Mouse (Mus musculus): ENCODE data around the gene Tmem50b. TPM values are rescaled to one million over a fixed set of nuclear protein-coding genes. Genes with fewer than 3 reads are reported as not detected.
"Not testable (repeated sequence)": the region's sequence is repeated elsewhere in the genome, so short reads cannot be mapped to it uniquely, and the experiment has no call there.

The Tmem50b gene
- polyA plus RNA-seq (2016; fragmentation: Nextera tagmentation; extraction: Ambion mirVana): 38.7 and 41.2 TPM in 2 replicates

DNA sequence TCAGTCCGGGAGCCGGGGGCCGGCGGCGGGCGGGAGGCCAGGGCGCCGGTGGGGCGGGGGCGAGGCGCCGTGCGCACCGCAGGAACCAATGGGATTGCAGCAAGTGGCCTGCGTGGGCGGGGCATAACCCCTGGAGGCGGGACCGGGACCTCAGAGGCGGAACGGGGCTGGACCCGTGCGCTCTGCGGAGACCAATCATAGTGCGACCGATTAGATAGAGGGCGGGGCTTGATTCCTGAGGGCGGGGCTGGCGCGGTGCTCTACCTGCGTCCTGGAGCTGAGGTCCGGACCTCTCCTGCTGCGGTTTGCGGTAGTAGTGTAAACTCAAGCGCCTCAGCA lies at the start of gene Tmem50b:
TSS of gene Tmem50b (minus strand) at position 129 of the 339 bp plus-strand sequence.
- Histone ChIP-seq H3K36me3 (replicated peaks) (no peaks in the 10 kb centered on the region), H3K9me3 (no peaks in the 10 kb centered on the region), H3K9ac (peak within 1 kb of the TSS; percentile 84), H3K4me1 (peaks cover 6% of the 10 kb centered on the region), H3K4me2 (peak within 1 kb of the TSS; percentile 88), H3K27ac (peak within 1 kb of the TSS; percentile 69), H3K4me3 (replicated peaks) (peak within 1 kb of the TSS; percentile 82), H3K27me3 (peaks cover 8% of the 10 kb centered on the region)
- ATAC-seq (ENCODE audit: low FRiP score): peak; percentile 100
- WGBS: under 1% methylated on average over 34 of the region's 34 CpGs

DNA sequence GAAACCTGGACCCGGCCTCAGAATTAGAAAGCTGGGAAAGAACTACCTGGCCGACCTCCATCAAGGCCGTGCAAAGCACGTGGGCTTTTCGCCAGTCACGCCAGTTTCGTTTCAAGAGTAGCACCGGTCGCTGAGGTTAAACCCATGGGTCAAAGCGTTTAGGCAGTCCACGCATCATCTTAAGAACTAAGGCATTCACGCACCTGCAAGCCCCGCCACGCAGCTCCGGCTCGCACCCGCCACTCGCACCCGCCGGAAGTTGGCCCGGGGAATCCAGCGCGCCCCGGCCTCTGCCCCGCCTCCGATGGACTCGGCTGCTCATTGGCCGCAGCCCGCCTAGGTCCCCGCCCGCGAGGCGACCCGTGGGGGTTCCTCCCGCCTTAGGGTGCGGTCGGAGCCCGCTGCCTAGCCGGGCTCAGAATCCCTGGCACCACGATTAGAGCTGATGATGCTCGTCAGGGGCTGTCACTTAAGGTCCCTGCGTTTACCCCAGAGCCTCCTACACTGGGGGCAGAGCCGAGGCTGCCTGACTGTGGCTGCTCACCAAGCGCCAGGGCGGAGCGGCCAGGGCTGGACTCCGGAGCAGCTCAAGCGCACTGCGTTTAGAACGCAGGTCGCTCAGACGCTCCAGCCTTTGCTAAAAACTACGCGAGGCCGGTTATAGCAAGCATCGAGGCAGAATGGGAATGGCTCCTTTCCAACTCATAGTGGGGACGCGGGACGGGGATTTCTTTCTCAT lies 49.2 kb upstream of the Tmem50b start, which contains the start of gene Gart:
TSS of gene Gart (minus strand) at position 272 of the 739 bp plus-strand sequence.
- peaks cover 19% of the 10 kb centered on the region for H3K4me1 ChIP-seq
- no peaks in the 10 kb centered on the region for H3K9me3 ChIP-seq
- under 1% methylated on average over 59 of the region's 59 CpGs for WGBS
- H3K36me3 ChIP-seq (replicated peaks): peaks cover 14% of the 10 kb centered on the region
- peak within 1 kb of the TSS; percentile 95 for H3K4me2 ChIP-seq
- peak within 1 kb of the TSS; percentile 98 for H3K27ac ChIP-seq
- H3K4me3 ChIP-seq (replicated peaks): peak within 1 kb of the TSS; percentile 80
- no peaks in the 10 kb centered on the region for H3K27me3 ChIP-seq
- ATAC-seq (ENCODE audit: low FRiP score): peak; percentile 90
- peak within 1 kb of the TSS; percentile 87 for H3K9ac ChIP-seq

DNA sequence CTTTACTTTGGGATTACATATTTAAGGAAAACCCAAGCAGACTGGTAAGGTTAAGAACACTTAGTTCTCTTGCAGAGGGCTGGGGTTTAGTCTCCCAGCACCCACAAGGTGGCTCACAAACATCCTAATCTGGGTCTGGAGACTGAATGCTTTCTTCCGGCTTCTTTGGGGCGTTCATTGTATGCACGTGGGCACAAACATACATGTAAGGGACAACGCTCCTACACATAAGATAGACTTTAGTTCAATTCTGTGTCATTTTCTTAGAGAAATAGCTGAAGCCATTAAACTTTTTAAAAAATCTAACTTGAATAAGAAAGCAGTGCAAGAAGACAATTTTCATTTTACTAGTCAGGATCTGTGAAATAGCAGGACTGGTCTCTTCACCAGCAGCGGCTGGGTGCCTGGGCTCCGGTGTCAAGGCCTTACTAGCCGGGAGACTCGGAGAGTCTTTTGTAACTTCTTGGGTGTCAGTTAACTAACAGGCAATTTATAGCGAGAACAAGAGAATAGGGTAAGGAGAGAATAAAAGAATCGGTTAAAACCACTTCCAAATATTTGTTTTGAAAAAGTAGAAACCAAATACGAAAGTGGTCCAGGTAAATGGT lies 48.5 kb upstream of the Tmem50b start:
- Histone ChIP-seq H3K4me2 (peak overlapping the region; percentile 95), H3K27me3 (no peaks in the 10 kb centered on the region), H3K4me3 (replicated peaks) (peak overlapping the region; percentile 80), H3K4me1 (peaks cover 19% of the 10 kb centered on the region), H3K9me3 (no peaks in the 10 kb centered on the region), H3K36me3 (replicated peaks) (peaks cover 19% of the 10 kb centered on the region), H3K9ac (peak overlapping the region; percentile 75), H3K27ac (peak overlapping the region; percentile 98)
- under 1% methylated on average over 11 of the region's 11 CpGs for WGBS
- no peak for ATAC-seq (ENCODE audit: low FRiP score)

DNA sequence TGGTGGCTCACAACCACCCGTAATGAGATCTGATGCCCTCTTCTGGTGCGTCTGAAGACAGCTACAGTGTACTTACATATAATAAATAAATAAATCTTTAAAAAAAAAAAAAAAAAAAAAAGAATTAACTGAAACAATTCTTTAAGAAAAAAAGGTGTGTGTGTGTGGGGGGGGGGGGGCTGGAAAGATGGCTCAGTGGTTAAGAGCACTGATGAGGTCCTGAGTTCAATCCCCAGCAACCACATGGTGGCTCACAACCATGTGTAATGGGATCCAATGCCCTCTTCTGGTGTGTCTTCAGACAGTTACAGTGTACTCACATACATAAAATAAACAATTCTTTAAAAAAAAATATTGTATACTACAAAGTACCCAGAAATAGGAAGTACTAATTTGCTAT lies 47.8 kb upstream of the Tmem50b start:
- not testable (repeated sequence) for H3K4me3 ChIP-seq (replicated peaks); H3K4me2 ChIP-seq; H3K9ac ChIP-seq; ATAC-seq (ENCODE audit: low FRiP score); H3K27ac ChIP-seq; H3K27me3 ChIP-seq; H3K9me3 ChIP-seq
- WGBS: 67% methylated on average over 1 of the region's 2 CpGs
- H3K36me3 ChIP-seq (replicated peaks): peaks cover 26% of the 10 kb centered on the region
- peaks cover 19% of the 10 kb centered on the region for H3K4me1 ChIP-seq

DNA sequence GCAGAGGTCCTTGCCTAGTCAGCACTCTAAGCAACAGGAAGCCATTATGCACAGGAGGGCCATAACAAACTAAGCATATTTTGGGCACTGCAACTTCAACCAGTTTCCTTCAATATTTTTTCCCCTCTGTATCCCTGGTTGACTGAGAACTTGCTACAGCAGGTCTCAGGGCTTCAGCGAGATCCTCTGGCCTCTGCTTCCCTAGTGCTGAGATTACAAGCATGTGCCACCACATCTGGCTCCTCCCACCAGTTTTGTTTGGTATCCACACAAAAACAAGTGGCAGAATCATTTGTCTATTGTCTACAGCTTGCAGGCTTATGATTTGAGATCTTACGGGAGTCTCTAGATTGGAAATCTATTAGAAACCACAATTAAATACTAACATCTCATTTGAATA lies 47.3 kb upstream of the Tmem50b start:
- no peak overlapping the region for H3K4me2 ChIP-seq
- H3K27me3 ChIP-seq: no peaks in the 10 kb centered on the region
- WGBS: 83% methylated on average over 2 of the region's 2 CpGs
- H3K4me1 ChIP-seq: peaks cover 16% of the 10 kb centered on the region
- H3K36me3 ChIP-seq (replicated peaks): peaks cover 31% of the 10 kb centered on the region
- H3K27ac ChIP-seq: no peak overlapping the region
- H3K9ac ChIP-seq: no peak overlapping the region
- no peaks in the 10 kb centered on the region for H3K9me3 ChIP-seq
- ATAC-seq (ENCODE audit: low FRiP score): no peak
- no peak overlapping the region for H3K4me3 ChIP-seq (replicated peaks)

DNA sequence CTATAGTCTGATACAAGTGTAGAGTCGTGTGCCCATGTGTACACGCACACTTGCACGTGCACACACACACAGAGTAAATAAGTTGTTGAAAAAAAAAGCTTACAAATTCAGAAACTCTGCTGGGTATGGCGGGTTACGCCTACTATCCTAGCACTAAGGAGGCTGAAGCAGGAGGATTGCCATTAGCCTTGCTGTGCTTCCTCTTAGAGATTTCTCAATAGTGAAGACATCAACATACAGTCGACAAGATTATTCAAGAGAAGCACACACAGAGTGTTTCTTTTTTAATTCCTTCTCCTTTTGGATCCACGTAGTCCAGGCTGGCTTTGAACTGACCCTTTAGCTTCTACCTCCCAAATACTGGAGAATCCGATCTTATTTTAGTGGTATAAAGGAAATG lies 42.6 kb upstream of the Tmem50b start:
- H3K27ac ChIP-seq: no peak overlapping the region
- no peaks in the 10 kb centered on the region for H3K9me3 ChIP-seq
- H3K4me3 ChIP-seq (replicated peaks): no peak overlapping the region
- H3K36me3 ChIP-seq (replicated peaks): peaks cover 75% of the 10 kb centered on the region
- no peak overlapping the region for H3K4me2 ChIP-seq
- H3K4me1 ChIP-seq: 0 out of 2 replicates have a peak, but pooled peaks cover 4% of the 10 kb centered on the region
- 98% methylated on average over 8 of the region's 8 CpGs for WGBS
- no peak for ATAC-seq (ENCODE audit: low FRiP score)
- no peak overlapping the region for H3K9ac ChIP-seq
- no peaks in the 10 kb centered on the region for H3K27me3 ChIP-seq

DNA sequence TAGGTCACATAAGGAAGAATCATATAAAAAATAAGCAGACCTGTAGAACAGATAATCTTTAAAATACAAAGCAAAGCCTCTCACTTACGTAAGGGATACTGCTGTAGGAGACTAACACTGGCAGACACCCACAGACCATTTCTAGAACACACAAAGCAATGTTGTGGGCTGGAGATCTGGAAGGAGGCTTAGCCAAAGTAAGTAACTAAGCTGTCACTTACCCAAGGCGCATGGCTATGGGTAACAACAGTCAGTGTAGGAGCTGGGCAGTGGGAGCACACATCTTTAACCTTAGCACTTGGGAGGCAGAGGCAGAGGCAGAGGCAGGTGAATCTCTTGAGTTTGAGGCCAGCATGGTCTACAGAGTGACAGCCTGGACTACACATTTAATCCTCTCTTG lies 42.0 kb upstream of the Tmem50b start:
- Histone ChIP-seq H3K9ac (no peak overlapping the region), H3K27ac (no peak overlapping the region), H3K36me3 (replicated peaks) (peaks cover 79% of the 10 kb centered on the region), H3K4me1 (0 out of 2 replicates have a peak, but pooled peaks cover under 1% of the 10 kb centered on the region), H3K9me3 (no peaks in the 10 kb centered on the region), H3K27me3 (no peaks in the 10 kb centered on the region), H3K4me2 (no peak overlapping the region), H3K4me3 (replicated peaks) (no peak overlapping the region)
- 95% methylated on average over 2 of the region's 2 CpGs for WGBS
- no peak for ATAC-seq (ENCODE audit: low FRiP score)

DNA sequence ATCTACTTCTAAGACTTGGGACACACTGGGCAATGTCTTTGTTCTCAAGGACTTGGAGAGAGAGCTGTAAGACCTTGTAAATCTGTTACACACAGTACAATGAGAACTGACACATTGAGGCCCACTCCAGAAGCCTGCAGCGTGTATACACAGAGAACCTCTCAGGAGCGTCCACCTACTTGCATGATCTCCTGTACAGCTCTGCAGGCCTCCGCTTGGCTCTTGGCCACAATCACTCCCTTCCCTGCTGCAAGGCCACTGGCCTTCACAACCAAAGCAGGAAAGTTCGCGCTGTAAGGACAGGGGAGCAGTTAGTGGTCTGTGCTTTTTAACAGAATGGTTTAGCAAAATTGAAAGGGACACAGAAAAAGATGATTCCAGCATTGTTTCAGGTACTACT lies 41.6 kb upstream of the Tmem50b start:
- H3K27me3 ChIP-seq: no peaks in the 10 kb centered on the region
- no peak overlapping the region for H3K27ac ChIP-seq
- peaks cover 83% of the 10 kb centered on the region for H3K36me3 ChIP-seq (replicated peaks)
- no peak overlapping the region for H3K4me3 ChIP-seq (replicated peaks)
- H3K4me2 ChIP-seq: no peak overlapping the region
- ATAC-seq (ENCODE audit: low FRiP score): no peak
- H3K4me1 ChIP-seq: no peaks in the 10 kb centered on the region
- H3K9ac ChIP-seq: no peak overlapping the region
- 89% methylated on average over 5 of the region's 5 CpGs for WGBS
- H3K9me3 ChIP-seq: no peaks in the 10 kb centered on the region

DNA sequence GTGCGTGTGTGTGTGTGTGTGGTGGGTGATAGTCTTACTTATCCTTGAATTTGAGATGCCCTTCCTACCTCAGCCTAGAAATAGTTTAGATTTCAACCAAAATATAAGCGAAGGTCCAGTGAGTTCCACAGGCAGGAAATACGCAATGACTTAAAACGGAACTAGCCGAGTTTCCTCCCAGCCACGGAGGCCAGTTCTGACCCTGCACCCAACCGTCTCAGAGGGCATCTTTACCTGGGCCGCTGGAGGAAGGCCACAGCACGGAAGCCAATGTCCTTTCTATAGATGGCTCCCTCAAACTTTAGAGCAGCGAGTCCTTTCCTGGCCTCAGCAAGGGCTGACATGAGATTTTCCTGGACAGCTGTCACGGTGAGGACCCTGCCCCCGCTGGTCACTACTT lies 36.0 kb upstream of the Tmem50b start:
- H3K4me2 ChIP-seq: no peak overlapping the region
- no peaks in the 10 kb centered on the region for H3K4me1 ChIP-seq
- 90% methylated on average over 12 of the region's 12 CpGs for WGBS
- H3K9me3 ChIP-seq: no peaks in the 10 kb centered on the region
- H3K9ac ChIP-seq: no peak overlapping the region
- peaks cover 90% of the 10 kb centered on the region for H3K36me3 ChIP-seq (replicated peaks)
- H3K27ac ChIP-seq: no peak overlapping the region
- no peak overlapping the region for H3K4me3 ChIP-seq (replicated peaks)
- no peaks in the 10 kb centered on the region for H3K27me3 ChIP-seq
- no peak for ATAC-seq (ENCODE audit: low FRiP score)

DNA sequence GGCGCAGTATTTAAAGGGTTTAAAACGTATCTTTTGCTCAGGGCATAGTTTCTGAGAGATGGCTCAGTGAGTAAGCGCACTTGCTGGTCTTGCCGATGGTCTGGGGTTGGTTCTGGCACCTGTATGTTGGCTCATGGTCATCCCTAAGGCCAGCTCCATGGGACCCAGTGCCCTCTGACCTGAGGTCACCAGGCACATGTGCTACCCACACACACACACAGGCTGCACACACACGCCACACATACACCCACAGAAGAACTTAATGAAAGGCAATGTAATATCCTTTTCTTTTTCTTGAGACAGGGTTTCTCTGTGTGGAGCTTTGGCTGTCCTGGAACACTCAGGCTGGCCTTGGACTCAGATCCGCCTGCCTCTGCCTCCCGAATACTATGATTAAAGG lies 35.3 kb upstream of the Tmem50b start:
- Histone ChIP-seq H3K9ac (no peak overlapping the region), H3K27me3 (no peaks in the 10 kb centered on the region), H3K4me3 (replicated peaks) (no peak overlapping the region), H3K4me1 (no peaks in the 10 kb centered on the region), H3K36me3 (replicated peaks) (peaks cover 90% of the 10 kb centered on the region), H3K27ac (no peak overlapping the region), H3K4me2 (no peak overlapping the region), H3K9me3 (no peaks in the 10 kb centered on the region)
- ATAC-seq (ENCODE audit: low FRiP score): no peak
- 95% methylated on average over 7 of the region's 7 CpGs for WGBS

DNA sequence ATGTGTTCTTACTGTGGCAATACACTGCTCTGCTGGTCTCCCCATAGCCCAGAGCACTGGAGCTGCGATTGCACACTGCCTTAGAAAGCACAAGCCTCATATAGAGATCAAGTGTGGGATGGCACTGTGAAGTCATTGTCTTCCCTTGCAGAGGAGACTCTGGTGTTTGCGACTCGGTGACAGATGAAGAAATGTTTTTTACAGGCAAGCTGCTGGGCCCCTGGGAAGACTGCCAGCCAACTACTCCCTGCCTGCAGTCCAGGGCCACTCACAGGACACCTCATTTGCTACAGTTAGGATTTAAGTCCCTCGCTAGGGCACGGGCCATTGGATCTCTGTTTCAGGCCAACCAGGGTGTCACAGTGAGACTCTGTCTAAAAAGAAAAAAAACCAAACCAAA lies 34.8 kb upstream of the Tmem50b start:
- Histone ChIP-seq H3K9me3 (no peaks in the 10 kb centered on the region), H3K4me3 (replicated peaks) (no peak overlapping the region), H3K9ac (no peak overlapping the region), H3K4me2 (no peak overlapping the region), H3K36me3 (replicated peaks) (peaks cover 90% of the 10 kb centered on the region), H3K4me1 (no peaks in the 10 kb centered on the region), H3K27ac (no peak overlapping the region), H3K27me3 (no peaks in the 10 kb centered on the region)
- 91% methylated on average over 5 of the region's 5 CpGs for WGBS
- no peak for ATAC-seq (ENCODE audit: low FRiP score)

DNA sequence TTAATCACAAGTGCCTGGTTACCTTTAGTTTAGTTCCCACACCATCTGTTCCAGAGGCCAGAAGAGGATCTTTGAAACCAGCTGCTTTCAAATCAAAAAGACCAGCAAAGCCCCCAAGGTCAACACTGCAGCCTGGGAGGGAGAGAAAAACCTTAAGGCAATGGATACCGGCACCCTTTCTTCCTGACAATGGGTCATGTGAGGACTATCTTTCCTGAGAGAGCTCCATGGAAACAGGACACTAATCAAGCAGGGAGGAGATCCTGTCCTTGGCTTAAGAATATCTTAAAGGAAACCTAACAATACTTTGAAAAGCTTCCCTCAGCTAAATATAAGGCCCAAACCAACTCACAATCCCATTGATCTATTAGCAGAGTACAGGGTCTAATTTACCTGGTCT lies 33.0 kb upstream of the Tmem50b start:
- no peak for ATAC-seq (ENCODE audit: low FRiP score)
- Histone ChIP-seq H3K4me3 (replicated peaks) (no peak overlapping the region), H3K9me3 (no peaks in the 10 kb centered on the region), H3K27me3 (no peaks in the 10 kb centered on the region), H3K4me1 (no peaks in the 10 kb centered on the region), H3K9ac (no peak overlapping the region), H3K27ac (no peak overlapping the region), H3K36me3 (replicated peaks) (peaks cover 90% of the 10 kb centered on the region), H3K4me2 (no peak overlapping the region)
- 66% methylated on average over 1 of the region's 1 CpGs for WGBS

DNA sequence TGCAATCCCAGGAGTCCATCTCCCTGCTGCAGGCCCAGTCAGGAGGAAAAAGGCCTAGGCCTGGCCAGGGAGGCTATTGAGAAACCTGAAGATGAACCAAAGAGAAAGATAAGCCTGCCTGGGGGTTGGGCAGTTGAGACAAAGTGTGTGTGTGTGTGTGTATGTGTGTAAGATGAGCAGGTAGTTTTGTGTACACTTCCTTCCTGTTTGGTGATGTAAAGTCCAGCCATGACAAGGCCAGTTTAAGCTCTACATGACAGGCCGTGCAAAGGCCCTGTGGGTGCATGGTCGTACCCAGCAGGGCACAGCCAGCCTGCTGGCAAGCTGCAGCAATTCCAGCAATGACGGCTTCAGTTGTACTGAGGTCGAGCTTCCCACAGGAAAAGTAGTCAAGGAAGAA lies 32.1 kb upstream of the Tmem50b start:
- H3K4me1 ChIP-seq: no peaks in the 10 kb centered on the region
- ATAC-seq (ENCODE audit: low FRiP score): no peak
- H3K4me2 ChIP-seq: no peak overlapping the region
- no peak overlapping the region for H3K4me3 ChIP-seq (replicated peaks)
- H3K27me3 ChIP-seq: no peaks in the 10 kb centered on the region
- 95% methylated on average over 4 of the region's 4 CpGs for WGBS
- H3K9me3 ChIP-seq: no peaks in the 10 kb centered on the region
- H3K27ac ChIP-seq: no peak overlapping the region
- no peak overlapping the region for H3K9ac ChIP-seq
- peaks cover 91% of the 10 kb centered on the region for H3K36me3 ChIP-seq (replicated peaks)

Data from forebrain, embryonic 12.5 days (tissue).